Mouse (Mus musculus) CH12.LX (cell line): ENCODE data around the gene Gramd1a.

Source experiments
- BHLHE40 ChIP-seq: IDR thresholded peaks from 2 replicates; pipeline ENCODE4 v1.6.1; 2011; ENCODE audit warnings: mild to moderate bottlenecking, low read depth, low read length, improper control_type of control experiment
- CTCF ChIP-seq, 2 experiments: IDR thresholded peaks in 1 of 2; conservative IDR thresholded peaks in 1 of 2; 2 replicates each; pipeline ENCODE4 v1.5.1; 2011 to 2012; ENCODE audit warnings: low read depth in 2 of 2, low read length in 2 of 2, improper control_type of control experiment in 1 of 2, inconsistent platforms in 1 of 2, mild to moderate bottlenecking in 1 of 2, moderate library complexity in 1 of 2
- ELF1 ChIP-seq: IDR thresholded peaks from 2 replicates; pipeline ENCODE4 v1.6.1; 2014; ENCODE audit warnings: low read depth, mild to moderate bottlenecking, inconsistent platforms, low read length, improper control_type of control experiment
- JUND ChIP-seq: conservative IDR thresholded peaks from 2 replicates; pipeline ENCODE4 v1.6.1; 2011; ENCODE audit warnings: low read depth, low read length, improper control_type of control experiment
- MAX ChIP-seq: IDR thresholded peaks from 2 replicates; pipeline ENCODE4 v1.6.1; 2011; ENCODE audit warnings: low read length, improper control_type of control experiment
- RCOR1 ChIP-seq: conservative IDR thresholded peaks from 2 replicates; pipeline ENCODE4 v1.6.1; 2012; ENCODE audit warnings: low read depth, mild to moderate bottlenecking, inconsistent platforms, low read length, improper control_type of control experiment
- UBTF ChIP-seq: IDR thresholded peaks from 2 replicates; pipeline ENCODE4 v1.6.1; 2012; ENCODE audit warnings: low read depth, mild to moderate bottlenecking, inconsistent platforms, low read length, improper control_type of control experiment, moderate library complexity
- ZC3H11A ChIP-seq: IDR thresholded peaks from 2 replicates; pipeline ENCODE4 v1.6.1; 2012; ENCODE audit warnings: low read depth, mild to moderate bottlenecking, inconsistent platforms, low read length, improper control_type of control experiment
- ZKSCAN1 ChIP-seq: IDR thresholded peaks from 2 replicates; pipeline ENCODE4 v1.6.1; 2012; ENCODE audit warnings: low read depth, inconsistent platforms, low read length, improper control_type of control experiment, borderline replicate concordance

DNA sequence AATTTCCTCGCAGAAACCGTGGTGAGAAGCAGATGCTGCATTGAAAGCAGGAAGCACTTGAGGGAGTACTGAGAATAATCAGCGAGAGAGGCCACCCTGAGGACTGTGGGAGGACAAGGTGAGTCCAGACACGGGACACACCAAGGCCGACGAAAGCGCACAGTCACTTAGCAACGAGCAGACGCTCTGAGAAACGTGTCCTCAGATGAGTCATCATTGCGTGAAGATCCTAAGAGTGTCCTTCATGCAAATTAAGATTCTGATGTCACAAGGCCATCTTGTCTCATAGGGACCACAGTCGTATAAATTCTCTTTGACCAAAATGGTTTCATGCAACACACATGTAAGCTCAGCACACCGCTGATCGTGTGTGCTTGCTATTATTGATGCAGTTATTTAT, 54.9 kb downstream of the Gramd1a start:
- no peak for TF ChIP-seq CTCF (conservative IDR thresholded peaks at IDR 0.05 in 1 of 2, IDR thresholded peaks at IDR 0.05 in 1 of 2; ENCODE audit: low read depth in 2 of 2, low read length in 2 of 2)
- no peak for TF ChIP-seq UBTF
- no peak for TF ChIP-seq ZKSCAN1
- peak; percentile 95 for TF ChIP-seq JUND
- TF ChIP-seq ZC3H11A = no peak
- TF ChIP-seq RCOR1 = no peak
- TF ChIP-seq MAX = peak; percentile 76
- peak; percentile 37 for TF ChIP-seq ELF1
- TF ChIP-seq BHLHE40 = peak; percentile 91
